Mouse (Mus musculus) forebrain, embryonic 14.5 days (tissue): ENCODE results near the gene D930020B18Rik. TPM values are rescaled to one million over a fixed set of nuclear protein-coding genes. Genes with fewer than 3 reads are reported as not detected.

ENCODE experiments used
- ATAC-seq: fragments of 200-750 bp; cut with Nextera tagmentation; 2 replicates; pipeline ENCODE4 v1.8.0; 2017; ENCODE audit warnings: mild to moderate bottlenecking, moderate library complexity
- DNase-seq: peaks from one replicate; pipeline ENCODE4 v3.0.0-alpha.2; 2015; ENCODE audit warnings: low spot score
- H3K27ac ChIP-seq: fragments of 300-500 bp; sonication (generic); 2 replicates; pipeline ENCODE4 v1.5.1; 2014; ENCODE audit warnings: low read depth, mild to moderate bottlenecking, control low read depth, low read length, moderate library complexity
- H3K27me3 ChIP-seq: fragments of 300-500 bp; sonication (generic); replicated peaks from 2 replicates; pipeline ENCODE4 v1.6.1; 2014; ENCODE audit warnings: low read length, control low read depth, mixed read lengths; ENCODE audit not compliant: control insufficient read depth, insufficient read depth
- H3K36me3 ChIP-seq: fragments of 300-500 bp; sonication (generic); 2 replicates; pipeline ENCODE4 v1.6.1; 2014; ENCODE audit warnings: low read length, control low read depth; ENCODE audit not compliant: control insufficient read depth, insufficient read depth
- H3K4me1 ChIP-seq: fragments of 300-500 bp; sonication (generic); 2 replicates; pipeline ENCODE4 v1.6.1; 2014; ENCODE audit warnings: antibody characterized with exemption, low read length, control low read depth; ENCODE audit not compliant: control insufficient read depth, insufficient read depth
- H3K4me2 ChIP-seq: fragments of 300-500 bp; sonication (generic); 2 replicates; pipeline ENCODE4 v1.6.1; 2014; ENCODE audit warnings: mild to moderate bottlenecking, control low read depth, low read length
- H3K4me3 ChIP-seq: fragments of 300-500 bp; sonication (generic); 2 replicates; pipeline ENCODE4 v1.5.1; 2014; ENCODE audit warnings: low read depth, low read length, control low read depth
- H3K9ac ChIP-seq: fragments of 300-500 bp; sonication (generic); 2 replicates; pipeline ENCODE4 v1.6.1; 2014; ENCODE audit warnings: mild to moderate bottlenecking, low read length, control low read depth, moderate library complexity
- H3K9me3 ChIP-seq: fragments of 300-500 bp; sonication (generic); replicated peaks from 2 replicates; pipeline ENCODE4 v1.6.1; 2016; ENCODE audit warnings: low read length, control low read depth, mixed read lengths; ENCODE audit not compliant: control insufficient read depth
- WGBS: fragments of 180-500 bp; shearing (Covaris S2); extraction: QIAGEN DNeasy Blood & Tissue Kit; methylation state at CpG from one replicate; pipeline ENCODE4 v1.1.7; 2014; 5-methylcytosine and 5-hydroxymethylcytosine counted together
- polyA plus RNA-seq: library from polyadenylated mRNA; unstranded; fragments of >200 nt; fragmentation: Nextera tagmentation; extraction: Ambion mirVana; gene quantifications from 2 replicates; pipeline ENCODE4 v1.2.1, GENCODE M21; 2014

The D930020B18Rik gene
- polyA plus RNA-seq, 1 experiment from 2014 or later: 0.18 TPM

- no peaks in the 10 kb centered on the region for H3K27me3 ChIP-seq
- H3K4me2 ChIP-seq: no peak overlapping the region
- H3K4me1 ChIP-seq: peaks cover 9% of the 10 kb centered on the region; the same call in 1 of the 2 replicates
- H3K9me3 ChIP-seq: no peaks in the 10 kb centered on the region
- 89% methylated on average over 6 of the region's 6 CpGs for WGBS
- no peak for ATAC-seq
- no peak overlapping the region for H3K9ac ChIP-seq
- no peak overlapping the region for H3K4me3 ChIP-seq
- H3K27ac ChIP-seq: no peak overlapping the region
- H3K36me3 ChIP-seq: no peaks in the 10 kb centered on the region
- no peak for DNase-seq
Observed at GRCm38 (mm10) chr10:121628561-121629040, 12.8 kb upstream of the D930020B18Rik start.

- ATAC-seq (no peak), DNase-seq (no peak)
- Histone ChIP-seq H3K27me3 (no peaks in the 10 kb centered on the region), H3K4me3 (no peak overlapping the region), H3K9ac (no peak overlapping the region), H3K4me1 (no peaks in the 10 kb centered on the region), H3K27ac (no peak overlapping the region), H3K36me3 (no peaks in the 10 kb centered on the region), H3K4me2 (no peak overlapping the region), H3K9me3 (no peaks in the 10 kb centered on the region)
- WGBS: 74% methylated on average over 1 of the region's 1 CpGs
Observed at GRCm38 (mm10) chr10:121634159-121634558, 7.2 kb upstream of the D930020B18Rik start.

GRCm38 (mm10) chr10:121636276-121636675, 5.1 kb upstream of the D930020B18Rik start:
- Histone ChIP-seq H3K36me3 (no peaks in the 10 kb centered on the region), H3K9ac (no peak overlapping the region), H3K4me3 (no peak overlapping the region), H3K4me2 (no peak overlapping the region), H3K9me3 (no peaks in the 10 kb centered on the region), H3K4me1 (no peaks in the 10 kb centered on the region), H3K27ac (no peak overlapping the region), H3K27me3 (peaks cover 4% of the 10 kb centered on the region)
- WGBS: 86% methylated on average over 6 of the region's 6 CpGs
- ATAC-seq: no peak
- DNase-seq: no peak

GRCm38 (mm10) chr10:121639573-121639972, 1.8 kb upstream of the D930020B18Rik start:
- no peak overlapping the region for H3K4me3 ChIP-seq
- no peak for DNase-seq
- no peak overlapping the region for H3K27ac ChIP-seq
- H3K36me3 ChIP-seq: no peaks in the 10 kb centered on the region
- no peak overlapping the region for H3K4me2 ChIP-seq
- H3K9me3 ChIP-seq: no peaks in the 10 kb centered on the region
- WGBS: 69% methylated on average over 5 of the region's 5 CpGs
- H3K9ac ChIP-seq: no peak overlapping the region
- peaks cover 30% of the 10 kb centered on the region for H3K27me3 ChIP-seq
- H3K4me1 ChIP-seq: peaks cover 3% of the 10 kb centered on the region; the same call in 1 of the 2 replicates
- ATAC-seq: no peak

- no peak overlapping the region for H3K9ac ChIP-seq
- H3K27me3 ChIP-seq: peaks cover 30% of the 10 kb centered on the region
- H3K4me3 ChIP-seq: 0 out of 2 replicates have a peak overlapping the region, but pooled peaks have one; percentile 46
- no peaks in the 10 kb centered on the region for H3K36me3 ChIP-seq
- peaks cover 3% of the 10 kb centered on the region; the same call in 1 of the 2 replicates for H3K4me1 ChIP-seq
- no peak overlapping the region for H3K27ac ChIP-seq
- 50% methylated on average over 6 of the region's 6 CpGs for WGBS
- DNase-seq (peak; percentile 76), ATAC-seq (peak; percentile 78)
- H3K9me3 ChIP-seq: no peaks in the 10 kb centered on the region
- H3K4me2 ChIP-seq: peak overlapping the region; percentile 93
Observed at GRCm38 (mm10) chr10:121640150-121640930, 1.0 kb upstream of the D930020B18Rik start.

DNA sequence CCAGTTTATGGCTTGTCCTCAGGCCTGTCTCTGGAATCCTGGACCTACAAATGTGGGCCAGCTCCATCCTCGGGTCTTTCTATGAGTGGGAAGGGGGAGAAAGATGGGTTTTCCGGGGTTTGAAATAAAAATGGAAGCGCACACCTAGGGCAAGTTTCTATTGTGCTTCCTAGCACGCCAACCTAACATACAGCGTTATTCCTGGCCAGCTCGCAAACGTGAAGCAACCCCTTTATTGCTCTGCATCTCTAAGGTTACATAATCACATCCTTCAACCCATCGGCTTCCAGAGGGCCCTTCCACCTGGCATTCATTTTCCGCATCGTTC, 480 bp upstream of the D930020B18Rik start:
- Histone ChIP-seq H3K27me3 (peaks cover 30% of the 10 kb centered on the region), H3K4me1 (peaks cover 3% of the 10 kb centered on the region; the same call in 1 of the 2 replicates), H3K9me3 (no peaks in the 10 kb centered on the region), H3K27ac (no peak overlapping the region), H3K9ac (peak overlapping the region; percentile 60; the same call in 1 of the 2 replicates), H3K4me2 (peak overlapping the region; percentile 93), H3K36me3 (no peaks in the 10 kb centered on the region), H3K4me3 (peak overlapping the region; percentile 46; the same call in 1 of the 2 replicates)
- no peak for DNase-seq
- 0 out of 2 replicates have a peak, but pooled peaks have one; percentile 14 for ATAC-seq
- 14% methylated on average over 10 of the region's 10 CpGs for WGBS

GRCm38 (mm10) chr10:121642054-121642947, 913 bp downstream of the D930020B18Rik start:
- no peak for DNase-seq
- H3K4me2 ChIP-seq: peak overlapping the region; percentile 93
- H3K4me3 ChIP-seq: peak overlapping the region; percentile 46
- H3K36me3 ChIP-seq: no peaks in the 10 kb centered on the region
- H3K9ac ChIP-seq: peak overlapping the region; percentile 60
- peaks cover 30% of the 10 kb centered on the region for H3K27me3 ChIP-seq
- 5% methylated on average over 27 of the region's 28 CpGs for WGBS
- no peak overlapping the region for H3K27ac ChIP-seq
- no peaks in the 10 kb centered on the region for H3K9me3 ChIP-seq
- peaks cover 3% of the 10 kb centered on the region; the same call in 1 of the 2 replicates for H3K4me1 ChIP-seq
- no peak for ATAC-seq

DNA sequence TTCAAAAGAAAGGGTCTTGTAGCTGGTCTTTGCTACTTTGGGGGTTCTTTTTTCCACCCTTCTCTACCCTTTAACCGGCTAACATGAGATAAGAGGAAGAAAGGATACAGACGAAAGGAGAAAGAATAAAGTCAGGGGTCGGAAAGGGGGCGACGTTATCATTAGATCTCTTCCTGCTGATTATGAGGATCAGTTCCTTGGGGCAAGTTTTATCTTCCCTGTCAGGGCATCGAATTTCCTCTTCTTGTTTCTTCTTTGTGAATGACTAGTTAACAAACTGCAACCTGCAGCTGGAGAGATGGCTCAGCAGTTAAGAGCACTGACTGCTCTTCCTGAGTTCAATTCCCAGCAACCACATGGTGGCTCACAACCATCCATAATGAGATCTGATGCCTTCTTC, 4.9 kb downstream of the D930020B18Rik start:
- H3K9ac ChIP-seq: no peak overlapping the region
- no peaks in the 10 kb centered on the region for H3K9me3 ChIP-seq
- no peak overlapping the region for H3K27ac ChIP-seq
- H3K4me3 ChIP-seq: no peak overlapping the region
- no peaks in the 10 kb centered on the region for H3K36me3 ChIP-seq
- no peak for DNase-seq
- no peak overlapping the region for H3K4me2 ChIP-seq
- peaks cover 26% of the 10 kb centered on the region for H3K27me3 ChIP-seq
- no peak for ATAC-seq
- 77% methylated on average over 6 of the region's 6 CpGs for WGBS
- H3K4me1 ChIP-seq: peaks cover 3% of the 10 kb centered on the region; the same call in 1 of the 2 replicates
